Mouse (Mus musculus): ENCODE results near the gene Spef2. TPM values are rescaled to one million over a fixed set of nuclear protein-coding genes. Genes with fewer than 3 reads are reported as not detected.

Gene Spef2
- polyA plus RNA-seq, 2 experiments: 0.14 TPM; not detected in 1

- Histone ChIP-seq H3K4me1 (ENCODE audit: control insufficient read depth, insufficient read depth, low read length) (no peaks in the 10 kb centered on the region), H3K4me2 (replicated peaks; ENCODE audit: low read depth, low read length, severe bottlenecking) (no peak overlapping the region), H3K27me3 (ENCODE audit: control insufficient read depth, insufficient read depth, low read length) (no peaks in the 10 kb centered on the region), H3K9ac (ENCODE audit: low read depth, low read length, severe bottlenecking) (no peak overlapping the region), H3K36me3 (ENCODE audit: control insufficient read depth, insufficient read depth, low read length) (no peaks in the 10 kb centered on the region), H3K9me3 (ENCODE audit: control insufficient read depth, low read length) (no peaks in the 10 kb centered on the region), H3K4me3 (replicated peaks; ENCODE audit: low read length) (no peak overlapping the region), H3K27ac (replicated peaks; ENCODE audit: low read depth, low read length) (no peak overlapping the region)
- ATAC-seq (ENCODE audit: low FRiP score, low read depth) (no peak), DNase-seq (ENCODE audit: low spot score) (no peak)
- no peak for TF ChIP-seq POLR2A (IDR thresholded peaks at IDR 0.05; ENCODE audit: borderline replicate concordance, extremely low read depth, insufficient read depth, insufficient read length)
- WGBS: 81% methylated on average over 7 of the region's 7 CpGs
Measured at GRCm38 (mm10) chr15:9714574-9715458, 33.9 kb downstream of the Spef2 start.

- no peaks in the 10 kb centered on the region for H3K27me3 ChIP-seq (ENCODE audit: control insufficient read depth, insufficient read depth, low read length)
- no peak overlapping the region for H3K9ac ChIP-seq (ENCODE audit: low read depth, low read length, severe bottlenecking)
- no peak overlapping the region for H3K4me3 ChIP-seq (replicated peaks; ENCODE audit: low read length)
- no peaks in the 10 kb centered on the region for H3K9me3 ChIP-seq (ENCODE audit: control insufficient read depth, low read length)
- TF ChIP-seq POLR2A (IDR thresholded peaks at IDR 0.05; ENCODE audit: borderline replicate concordance, extremely low read depth, insufficient read depth, insufficient read length): no peak
- 83% methylated on average over 3 of the region's 3 CpGs for WGBS
- DNase-seq (ENCODE audit: low spot score): no peak
- H3K27ac ChIP-seq (replicated peaks; ENCODE audit: low read depth, low read length): no peak overlapping the region
- ATAC-seq (ENCODE audit: low FRiP score, low read depth): no peak
- no peaks in the 10 kb centered on the region for H3K36me3 ChIP-seq (ENCODE audit: control insufficient read depth, insufficient read depth, low read length)
- H3K4me2 ChIP-seq (replicated peaks; ENCODE audit: low read depth, low read length, severe bottlenecking): no peak overlapping the region
- H3K4me1 ChIP-seq (ENCODE audit: control insufficient read depth, insufficient read depth, low read length): no peaks in the 10 kb centered on the region
Measured at GRCm38 (mm10) chr15:9713707-9714106, 35.0 kb downstream of the Spef2 start.

- Histone ChIP-seq H3K9me3 (ENCODE audit: control insufficient read depth, low read length) (no peaks in the 10 kb centered on the region), H3K27ac (replicated peaks; ENCODE audit: low read depth, low read length) (no peak overlapping the region), H3K4me1 (ENCODE audit: control insufficient read depth, insufficient read depth, low read length) (no peaks in the 10 kb centered on the region), H3K27me3 (ENCODE audit: control insufficient read depth, insufficient read depth, low read length) (no peaks in the 10 kb centered on the region), H3K4me3 (replicated peaks; ENCODE audit: low read length) (no peak overlapping the region), H3K4me2 (replicated peaks; ENCODE audit: low read depth, low read length, severe bottlenecking) (no peak overlapping the region), H3K9ac (ENCODE audit: low read depth, low read length, severe bottlenecking) (no peak overlapping the region), H3K36me3 (ENCODE audit: control insufficient read depth, insufficient read depth, low read length) (no peaks in the 10 kb centered on the region)
- no peak for TF ChIP-seq POLR2A (IDR thresholded peaks at IDR 0.05; ENCODE audit: borderline replicate concordance, extremely low read depth, insufficient read depth, insufficient read length)
- ATAC-seq (ENCODE audit: low FRiP score, low read depth) (no peak), DNase-seq (ENCODE audit: low spot score) (no peak)
- 91% methylated on average over 2 of the region's 2 CpGs for WGBS
Measured at GRCm38 (mm10) chr15:9710330-9710729, 38.3 kb downstream of the Spef2 start.

DNA sequence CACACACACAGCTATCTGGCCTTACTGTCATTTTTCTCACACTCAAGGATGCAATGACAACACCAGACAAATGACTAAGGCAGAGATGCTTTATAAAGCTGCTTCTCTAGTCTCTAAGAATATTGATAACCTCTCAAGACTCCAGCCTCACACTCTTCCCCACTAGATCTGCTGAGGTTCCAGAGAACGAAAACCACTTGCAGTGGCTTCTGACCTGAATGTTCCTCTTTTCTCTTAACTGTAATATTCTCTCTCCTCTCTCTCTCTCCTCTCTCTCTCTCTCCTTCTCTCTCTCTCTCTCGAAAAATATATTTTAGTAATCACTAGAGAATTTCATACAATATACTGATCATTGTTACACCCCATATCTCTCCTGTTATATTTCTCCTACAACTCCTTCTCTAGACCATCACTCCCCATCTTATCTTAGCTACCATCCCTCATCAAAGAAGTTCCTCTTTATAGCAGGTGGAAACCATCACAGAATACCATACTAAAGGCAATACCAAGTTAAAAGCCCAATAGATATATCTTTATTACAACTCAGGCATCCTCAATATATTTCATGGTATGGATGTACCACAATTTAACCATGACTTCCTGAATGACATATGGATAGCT is 42.7 kb downstream of the Spef2 start:
- H3K27ac ChIP-seq (replicated peaks; ENCODE audit: low read depth, low read length): no peak overlapping the region
- ATAC-seq (ENCODE audit: low FRiP score, low read depth): no peak
- no peak for DNase-seq (ENCODE audit: low spot score)
- H3K9me3 ChIP-seq (ENCODE audit: control insufficient read depth, low read length): no peaks in the 10 kb centered on the region
- TF ChIP-seq POLR2A (IDR thresholded peaks at IDR 0.05; ENCODE audit: borderline replicate concordance, extremely low read depth, insufficient read depth, insufficient read length): no peak
- no peaks in the 10 kb centered on the region for H3K27me3 ChIP-seq (ENCODE audit: control insufficient read depth, insufficient read depth, low read length)
- no peaks in the 10 kb centered on the region for H3K4me1 ChIP-seq (ENCODE audit: control insufficient read depth, insufficient read depth, low read length)
- no peaks in the 10 kb centered on the region for H3K36me3 ChIP-seq (ENCODE audit: control insufficient read depth, insufficient read depth, low read length)
- no peak overlapping the region for H3K4me3 ChIP-seq (replicated peaks; ENCODE audit: low read length)
- H3K4me2 ChIP-seq (replicated peaks; ENCODE audit: low read depth, low read length, severe bottlenecking): no peak overlapping the region
- WGBS: 80% methylated on average over 2 of the region's 2 CpGs
- no peak overlapping the region for H3K9ac ChIP-seq (ENCODE audit: low read depth, low read length, severe bottlenecking)

GRCm38 (mm10) chr15:9701845-9702244 is 46.8 kb downstream of the Spef2 start:
- Histone ChIP-seq H3K9ac (ENCODE audit: low read depth, low read length, severe bottlenecking) (no peak overlapping the region), H3K36me3 (ENCODE audit: control insufficient read depth, insufficient read depth, low read length) (no peaks in the 10 kb centered on the region), H3K9me3 (ENCODE audit: control insufficient read depth, low read length) (no peaks in the 10 kb centered on the region), H3K4me3 (replicated peaks; ENCODE audit: low read length) (no peak overlapping the region), H3K27ac (replicated peaks; ENCODE audit: low read depth, low read length) (no peak overlapping the region), H3K27me3 (ENCODE audit: control insufficient read depth, insufficient read depth, low read length) (no peaks in the 10 kb centered on the region), H3K4me2 (replicated peaks; ENCODE audit: low read depth, low read length, severe bottlenecking) (no peak overlapping the region), H3K4me1 (ENCODE audit: control insufficient read depth, insufficient read depth, low read length) (no peaks in the 10 kb centered on the region)
- no peak for DNase-seq (ENCODE audit: low spot score)
- no peak for TF ChIP-seq POLR2A (IDR thresholded peaks at IDR 0.05; ENCODE audit: borderline replicate concordance, extremely low read depth, insufficient read depth, insufficient read length)
- ATAC-seq (ENCODE audit: low FRiP score, low read depth): no peak
